Mouse (Mus musculus) left cerebral cortex, postnatal 36 days (tissue): ENCODE results near the gene Astl. TPM values are rescaled to one million over a fixed set of nuclear protein-coding genes. Genes with fewer than 3 reads are reported as not detected.
A peak's percentile ranks its signal among the peaks of the same experiment; 100 is the strongest.

Experiments
- DNase-seq, 2 experiments: peaks; one replicate each; pipeline ENCODE4 v3.0.0; 2021 to 2022; ENCODE audit warnings: low spot score in 2 of 2, mixed read lengths in 1 of 2
- intact Hi-C: fragments of 180-260 bp; cut with DNase I; formaldehyde crosslinking; loops from one replicate; pipeline ENCODE4 v1.15.1; 2025
- total RNA-seq, 2 experiments: library from RNA; stranded (reverse); gene quantifications; 2 replicates each; pipeline ENCODE4 v1.2.3; 2021

The Astl gene
- total RNA-seq, 2 experiments from 2014 or later, result not detected

DNA sequence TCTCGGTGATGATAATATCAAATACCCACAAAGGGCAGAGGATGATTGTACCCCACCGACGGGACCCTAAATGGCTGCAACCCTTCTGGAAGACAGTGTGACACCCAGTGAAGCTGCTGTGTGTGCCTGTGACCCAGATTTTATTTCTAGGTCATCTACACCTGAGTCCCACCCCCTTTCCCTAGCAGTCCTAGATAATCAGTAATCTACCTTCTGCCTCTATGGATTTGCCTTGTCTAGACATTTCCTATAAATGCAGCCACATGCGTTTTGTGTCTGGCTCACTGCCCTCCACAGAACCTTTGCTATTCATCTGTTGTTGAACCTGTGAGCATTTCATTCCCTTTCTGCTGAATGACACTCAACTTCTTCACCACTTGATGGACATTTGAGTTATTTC, 15.4 kb downstream of the Astl start:
- intact Hi-C loops, result no loop called here
- DNase-seq, result no peak

DNA sequence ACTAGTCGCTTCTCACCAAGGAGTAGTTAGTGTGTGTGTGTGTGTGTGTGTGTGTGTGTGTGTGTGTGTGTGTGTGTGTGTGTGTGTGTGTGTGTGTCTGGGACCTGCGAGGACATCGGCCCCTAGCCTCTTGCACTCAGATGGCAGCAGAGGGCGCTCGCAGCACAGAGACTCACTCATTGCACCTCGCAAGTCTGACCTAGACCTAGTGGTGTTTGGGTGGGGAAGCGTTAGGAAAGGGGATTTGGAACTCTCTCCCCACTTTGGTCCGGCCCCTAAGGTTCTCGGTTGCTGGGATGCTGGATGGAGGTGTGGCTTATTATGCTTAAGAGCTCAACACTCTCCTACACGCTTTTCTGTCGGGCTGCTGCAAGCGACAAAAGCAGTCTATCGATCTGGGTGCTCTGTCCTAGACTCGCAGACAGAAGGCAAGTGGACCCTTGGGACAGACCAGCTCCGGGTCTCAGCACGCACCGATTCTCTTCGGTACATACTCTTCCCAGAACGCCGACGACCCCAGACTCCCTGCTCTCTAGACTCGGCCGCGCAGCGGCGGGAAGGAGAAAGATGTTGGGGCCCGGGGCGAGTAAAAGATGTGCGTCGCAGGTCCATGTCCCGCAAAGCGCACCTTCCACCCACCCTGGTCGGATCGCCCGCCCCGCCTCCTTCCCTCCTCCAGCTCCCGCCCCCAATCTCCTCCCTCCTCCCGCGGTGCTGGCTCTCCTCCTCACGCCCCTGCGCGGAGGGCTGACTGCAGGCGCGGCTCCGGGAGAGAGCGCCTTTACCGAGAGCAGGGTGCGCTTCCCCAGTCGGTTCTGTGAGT, 24.2 kb downstream of the Astl start, which contains the start of gene Adra2b:
Adra2b (plus strand) TSS at position 750 of the 823 bp plus-strand sequence.
- peak; percentile 64 to 79 for DNase-seq
- intact Hi-C loops, result loop anchor here (1.0 to 5.0 kb wide), 3 partner anchors 68 to 195 kb away; no protein-coding TSS in a partner anchor

GRCm38 (mm10) chr2:127363282-127363652, 24.8 kb downstream of the Astl start:
- intact Hi-C loops, result loop anchor here (5.0 kb wide), 1 partner anchor 194 kb away; no protein-coding TSS in a partner anchor
- DNase-seq, result no peak

DNA sequence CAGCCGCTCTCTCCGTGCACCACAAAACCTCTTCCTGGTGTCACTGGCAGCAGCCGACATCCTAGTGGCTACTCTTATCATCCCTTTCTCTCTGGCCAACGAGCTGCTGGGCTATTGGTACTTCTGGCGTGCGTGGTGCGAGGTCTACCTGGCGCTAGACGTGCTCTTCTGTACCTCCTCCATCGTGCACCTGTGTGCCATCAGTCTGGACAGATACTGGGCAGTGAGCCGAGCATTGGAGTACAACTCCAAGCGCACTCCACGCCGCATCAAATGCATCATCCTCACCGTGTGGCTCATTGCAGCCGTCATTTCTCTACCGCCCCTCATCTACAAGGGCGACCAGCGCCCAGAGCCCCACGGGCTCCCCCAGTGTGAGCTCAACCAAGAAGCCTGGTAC, 25.3 kb downstream of the Astl start:
- intact Hi-C loops, result loop anchor here (5.0 kb wide), 1 partner anchor 194 kb away; no protein-coding TSS in a partner anchor
- DNase-seq, result no peak

- intact Hi-C loops, result loop anchor here (5.0 kb wide), 1 partner anchor 193 kb away; no protein-coding TSS in a partner anchor
- no peak for DNase-seq
Measured at GRCm38 (mm10) chr2:127364452-127364851, 26.0 kb downstream of the Astl start.

DNA sequence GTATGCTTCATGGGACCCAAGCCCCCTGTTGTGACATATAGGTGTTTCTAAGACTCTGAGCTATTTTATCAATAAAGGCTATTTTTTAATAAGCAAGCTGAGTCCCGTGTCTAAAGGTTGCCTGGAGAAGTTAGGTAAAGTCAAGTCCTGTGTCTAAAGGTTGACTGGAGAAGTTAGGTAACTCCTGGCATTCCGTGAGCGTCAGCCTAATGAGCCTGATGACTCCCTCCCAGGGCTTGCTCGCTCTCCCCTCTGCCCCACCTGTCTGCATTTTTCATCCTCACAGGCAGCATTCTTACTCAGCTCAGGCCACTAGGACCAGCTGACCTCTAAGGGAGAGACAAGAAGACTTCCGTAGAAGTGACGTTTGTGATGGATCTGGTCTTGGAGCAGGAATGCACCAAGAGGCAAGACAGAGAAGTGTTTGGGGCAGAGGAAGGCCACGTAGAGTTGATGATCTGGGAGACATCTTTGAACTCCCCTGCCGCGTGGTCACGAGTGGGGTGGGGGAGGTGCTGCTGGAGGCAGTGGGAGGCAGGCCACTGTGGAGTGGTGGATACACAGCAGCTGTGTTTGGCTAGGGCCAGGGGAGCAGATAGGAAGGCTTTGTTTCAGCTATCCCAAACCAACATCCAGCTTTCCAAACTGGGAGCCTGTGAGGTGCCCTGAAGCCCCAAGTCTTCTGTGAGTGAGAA, 28.8 kb downstream of the Astl start:
- DNase-seq, result no peak
- intact Hi-C loops, result no loop called here

DNA sequence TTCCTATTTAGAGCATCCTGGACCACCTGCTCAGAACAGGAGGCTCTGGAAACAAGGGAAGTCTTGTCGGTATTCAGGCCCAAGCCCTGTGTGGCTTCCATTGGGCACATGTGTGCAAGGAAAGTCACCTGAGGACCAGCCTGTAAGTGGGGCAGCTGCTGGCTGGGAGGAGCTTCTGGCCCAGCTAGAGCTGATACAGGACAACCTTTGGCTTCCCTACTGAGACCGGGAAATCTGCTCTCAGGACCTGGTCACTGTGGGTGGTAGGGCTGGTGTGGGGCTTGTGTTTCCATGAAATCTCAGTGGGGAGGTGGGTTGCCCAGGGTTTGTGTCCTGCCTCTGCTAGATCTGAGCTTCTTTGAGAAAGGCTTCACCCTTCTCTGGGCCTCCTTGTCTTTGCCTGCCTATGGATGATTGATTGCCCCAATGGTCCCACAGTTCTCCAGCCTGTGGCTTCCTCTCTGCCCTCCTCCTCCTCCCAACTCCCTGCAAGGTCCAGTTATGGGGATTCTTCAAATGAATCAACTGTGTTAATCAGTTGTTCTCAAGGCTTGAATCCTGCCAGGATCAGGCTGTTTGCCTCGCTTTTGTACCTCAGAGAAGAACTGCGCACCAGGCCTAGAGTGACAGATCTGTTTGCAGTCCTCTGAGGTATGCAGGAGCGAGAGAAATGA, 31.4 kb downstream of the Astl start:
- no peak for DNase-seq
- intact Hi-C loops, result loop anchor here (5.0 kb wide), 1 partner anchor 42 kb away; no protein-coding TSS in a partner anchor

DNA sequence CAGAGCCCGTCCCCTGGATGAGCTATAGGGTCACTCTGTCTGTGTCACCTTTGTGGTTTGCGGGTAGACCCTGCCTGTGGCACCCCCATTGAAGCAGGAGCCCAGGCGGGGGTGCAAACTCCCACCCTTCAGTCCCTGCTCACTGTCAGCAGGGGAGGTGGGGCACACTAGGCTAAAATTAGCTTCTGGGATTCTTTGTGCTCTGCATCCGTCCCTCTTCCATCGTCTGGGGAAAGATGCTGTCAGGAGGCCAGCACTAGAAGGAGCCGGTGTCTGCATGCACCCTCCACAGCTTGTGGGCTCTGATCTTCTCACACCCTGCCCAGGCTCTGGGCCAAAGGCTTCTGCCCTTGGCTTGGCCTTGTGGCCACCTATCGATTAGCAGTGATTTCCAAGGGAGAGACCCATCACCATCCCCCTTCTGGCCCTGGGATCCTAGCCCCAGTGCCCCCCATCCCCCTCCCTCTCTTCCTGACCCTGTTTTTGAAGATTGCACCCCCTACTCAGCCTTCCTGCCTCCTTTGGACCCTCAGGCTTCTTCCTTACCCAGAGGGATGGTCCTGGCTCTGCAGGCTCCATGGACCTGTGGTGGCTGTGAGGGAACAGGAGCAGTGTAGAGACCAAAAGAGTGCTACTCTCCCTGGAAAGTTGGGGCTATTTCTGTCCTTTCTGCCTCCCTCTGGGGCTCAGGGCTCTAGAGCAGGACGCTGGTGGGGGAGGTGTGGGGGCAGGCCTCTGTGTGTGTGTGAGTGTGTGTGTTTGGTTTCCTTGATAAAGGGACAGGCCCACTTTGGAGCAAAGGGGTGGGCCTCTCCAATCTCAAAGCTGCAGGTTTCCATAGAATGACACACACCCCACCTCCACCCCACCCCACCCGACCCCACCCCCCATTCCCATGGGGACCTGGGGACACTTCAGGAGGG, 32.4 kb downstream of the Astl start:
- intact Hi-C loops, result loop anchor here (5.0 kb wide), 1 partner anchor 41 kb away; no protein-coding TSS in a partner anchor
- DNase-seq, result no peak

GRCm38 (mm10) chr2:127371484-127371861, 33.0 kb downstream of the Astl start:
- intact Hi-C loops, result loop anchor here (5.0 kb wide), 1 partner anchor 41 kb away; no protein-coding TSS in a partner anchor
- DNase-seq, result no peak

GRCm38 (mm10) chr2:127372082-127372481, 33.6 kb downstream of the Astl start:
- no peak for DNase-seq
- intact Hi-C loops, result loop anchor here (5.0 kb wide), 1 partner anchor 40 kb away; no protein-coding TSS in a partner anchor

- intact Hi-C loops, result loop anchor here (5.0 kb wide), 1 partner anchor 38 kb away; no protein-coding TSS in a partner anchor
- DNase-seq, result no peak
Measured at GRCm38 (mm10) chr2:127374131-127374530, 35.7 kb downstream of the Astl start.

GRCm38 (mm10) chr2:127375087-127375486, 36.6 kb downstream of the Astl start:
- intact Hi-C loops, result no loop called here
- no peak for DNase-seq

DNA sequence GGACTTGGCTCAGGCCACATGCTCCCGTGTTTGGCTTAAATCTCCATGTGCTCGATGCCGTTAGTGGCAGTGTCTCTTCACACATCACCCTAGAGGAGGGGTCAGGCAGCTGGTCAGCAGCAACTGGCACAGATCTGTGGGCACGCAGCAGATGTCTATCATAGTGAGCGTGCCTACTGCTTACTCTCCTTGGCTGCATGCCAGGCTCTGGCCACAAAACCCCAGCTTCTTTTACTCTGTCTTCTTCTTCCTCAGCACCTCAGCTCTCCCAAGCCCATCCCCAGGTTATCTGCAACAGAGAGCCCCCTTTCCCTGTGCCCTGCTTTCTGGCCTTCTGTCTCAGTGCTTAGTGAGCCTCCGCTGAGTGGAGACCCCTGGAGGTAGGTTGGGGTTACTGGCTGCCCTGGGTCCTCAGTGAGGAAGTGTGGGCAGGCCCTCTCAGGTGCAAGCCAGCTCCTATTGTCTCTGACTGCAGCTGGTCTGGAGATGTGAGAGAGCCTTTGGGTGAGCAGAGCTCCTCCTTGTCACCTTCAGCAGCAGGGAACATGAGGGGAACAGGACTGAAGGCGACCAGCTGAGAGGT, 37.4 kb downstream of the Astl start:
- intact Hi-C loops, result no loop called here
- no peak for DNase-seq

DNA sequence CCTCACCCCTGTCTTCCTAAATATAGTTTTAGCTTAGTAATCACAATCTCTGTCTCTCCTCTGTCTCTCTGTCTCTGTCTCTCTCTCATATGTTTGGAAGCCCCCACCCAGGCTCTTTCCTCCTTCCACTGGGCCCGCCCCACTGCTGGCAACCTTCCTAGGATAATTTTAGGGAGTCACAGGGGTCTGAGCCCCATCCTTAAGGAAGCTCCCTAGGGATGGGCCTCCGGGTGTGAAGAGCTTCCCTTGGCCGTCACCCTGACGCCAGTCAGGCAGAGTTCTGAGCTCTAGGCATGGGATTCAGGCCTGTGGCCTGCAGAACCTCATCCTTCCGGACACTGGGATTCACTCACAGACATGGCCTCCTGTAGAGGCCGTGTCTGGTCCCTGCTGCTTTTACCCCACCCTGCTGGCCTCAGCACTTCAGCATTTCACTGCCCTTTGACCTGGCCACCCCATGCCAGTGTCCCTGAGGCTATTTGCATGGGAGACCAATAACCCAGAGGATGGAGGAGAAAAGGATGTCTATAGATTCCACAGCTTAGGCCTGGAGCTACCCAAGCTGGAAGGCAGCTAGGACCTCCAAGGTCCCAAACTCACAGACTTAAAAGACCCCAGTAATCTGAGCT, 38.1 kb downstream of the Astl start:
- intact Hi-C loops, result no loop called here
- DNase-seq, result no peak

DNA sequence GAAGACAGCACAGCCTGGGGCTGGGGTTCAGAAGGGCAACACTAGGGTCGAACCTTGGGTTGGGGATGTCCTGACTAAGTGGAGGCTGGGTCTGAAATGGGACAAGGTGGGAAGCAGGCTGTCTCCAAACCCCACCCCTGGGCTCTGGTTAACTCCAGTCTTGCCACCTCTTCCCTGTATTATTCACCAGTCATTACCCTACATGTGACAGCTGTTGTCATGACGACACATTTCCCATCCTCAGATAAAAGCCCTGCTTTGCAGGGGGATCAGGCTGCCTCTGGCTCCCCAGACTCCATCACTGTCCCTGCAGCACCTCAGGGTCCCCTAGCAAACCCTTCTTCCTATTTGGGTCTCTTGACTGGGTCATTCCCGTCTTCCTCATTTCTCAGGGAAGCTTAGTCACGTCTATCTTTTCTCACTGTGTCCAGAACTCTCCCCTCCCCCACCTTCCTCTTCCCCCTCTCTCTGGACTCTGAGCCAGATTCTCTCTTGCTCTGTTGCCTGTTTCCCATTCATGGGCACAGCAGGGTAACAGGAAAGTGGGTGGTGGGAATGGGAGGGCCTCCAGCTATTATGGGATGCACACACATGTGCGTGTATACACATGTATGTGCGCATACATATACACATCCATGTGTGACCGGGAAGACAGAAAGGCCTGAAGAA, 39.6 kb downstream of the Astl start:
- intact Hi-C loops, result no loop called here
- DNase-seq, result no peak

- DNase-seq, result no peak
- intact Hi-C loops, result no loop called here
Measured at GRCm38 (mm10) chr2:127378611-127378990, 40.2 kb downstream of the Astl start.

DNA sequence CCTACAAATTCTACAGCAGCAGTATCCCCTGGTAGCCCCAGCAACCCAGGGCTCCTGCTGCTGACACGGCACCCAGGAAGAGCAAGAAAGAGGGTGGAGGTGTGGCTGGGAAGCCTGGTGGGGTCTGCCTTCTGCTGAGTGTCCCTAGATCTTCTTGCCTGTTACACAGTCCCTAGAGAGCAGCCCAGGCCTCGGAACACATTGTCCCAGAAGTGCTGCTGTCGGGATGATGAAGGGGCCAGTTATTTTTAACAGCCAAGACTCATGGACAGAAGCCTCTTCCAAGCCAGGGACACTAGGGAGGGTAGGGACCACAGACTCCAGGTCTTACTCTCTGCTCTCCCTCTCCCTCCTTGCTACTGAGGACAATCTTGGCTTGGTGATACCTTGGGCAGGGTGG, 40.8 kb downstream of the Astl start:
- no peak for DNase-seq
- intact Hi-C loops, result no loop called here

GRCm38 (mm10) chr2:127383881-127384280, 45.4 kb downstream of the Astl start:
- no peak for DNase-seq
- intact Hi-C loops, result no loop called here
